Mouse (Mus musculus) testis, postnatal 10 days (tissue): ENCODE data around the gene Cds2.
"Not testable (repeated sequence)": the region's sequence is repeated elsewhere in the genome, so short reads cannot be mapped to it uniquely, and the experiment has no call there.

Experiments
- DNase-seq: peaks from one replicate; pipeline ENCODE4 v3.0.0; 2021; ENCODE audit warnings: low spot score

Cds2 gene

DNA sequence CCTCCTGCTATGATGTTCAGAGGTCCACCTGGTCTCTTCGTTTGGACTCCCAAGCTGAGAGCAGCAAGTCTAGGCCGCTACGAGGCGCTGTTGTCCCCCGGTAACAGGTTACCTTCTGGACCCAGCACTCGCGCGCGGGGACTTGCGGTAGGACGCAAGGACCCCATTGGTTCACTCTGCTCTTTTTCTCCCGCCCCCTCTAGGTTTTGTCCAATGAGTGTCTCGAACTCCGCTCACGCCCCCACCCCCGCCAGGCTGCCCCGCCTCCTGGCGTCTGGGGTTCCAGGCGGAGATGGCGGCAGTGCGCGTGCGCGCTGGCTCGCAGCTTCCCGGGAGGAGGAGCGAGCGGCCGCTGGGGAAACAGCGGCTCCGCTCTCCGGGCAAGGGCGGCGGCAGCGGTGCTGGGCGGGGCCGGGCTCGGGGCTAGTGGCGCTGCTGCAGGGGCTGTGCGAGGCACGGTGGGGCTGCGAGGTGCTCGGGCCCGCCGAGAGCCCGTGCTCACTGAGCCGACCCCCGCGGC lies at the start of gene Cds2:
Cds2 (plus strand) TSS at position 270 of the 520 bp plus-strand sequence.
- DNase-seq = peak; percentile 99

DNA sequence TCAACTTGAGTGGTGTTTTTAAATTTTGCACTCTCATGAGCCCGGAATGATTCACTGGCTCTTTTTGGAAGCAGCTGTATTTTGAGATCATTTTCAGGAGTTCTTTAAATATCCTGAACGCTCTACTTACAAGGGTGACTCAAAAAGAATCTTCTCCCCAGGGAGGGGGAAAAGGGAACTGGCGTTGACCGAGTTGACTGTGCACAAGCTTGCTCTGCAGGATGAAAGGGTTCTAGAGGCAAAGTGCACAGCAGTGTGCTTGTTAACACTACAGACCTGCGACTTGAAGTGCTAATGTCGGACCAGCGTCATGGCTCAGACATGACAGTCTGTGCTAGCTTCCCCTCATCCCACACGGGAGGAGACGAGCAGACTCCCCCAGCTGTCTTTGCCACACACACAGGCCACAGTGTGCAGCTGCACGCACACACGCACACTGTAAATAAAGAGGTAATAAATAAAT lies 41.3 kb upstream of the Cds2 start:
- DNase-seq = no peak

DNA sequence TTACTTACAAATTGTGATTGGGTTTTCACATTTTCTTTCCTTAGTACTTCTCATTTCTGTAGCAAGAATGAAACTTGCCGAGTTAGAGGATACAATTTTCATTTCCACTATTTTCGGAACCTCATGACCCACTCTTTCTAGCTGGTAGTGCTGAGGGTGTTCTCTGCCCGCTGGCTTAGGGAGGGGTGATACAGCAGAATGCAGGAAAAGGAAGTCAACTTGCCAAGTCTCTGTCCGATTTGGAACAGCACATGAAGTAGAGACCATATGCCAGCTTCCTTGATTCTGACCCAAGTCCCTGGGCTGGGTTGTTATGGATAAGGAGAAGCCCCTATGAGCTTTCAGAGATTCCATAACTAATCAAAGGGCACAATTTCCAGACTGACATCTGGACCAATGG lies 38.6 kb upstream of the Cds2 start:
- no peak for DNase-seq

DNA sequence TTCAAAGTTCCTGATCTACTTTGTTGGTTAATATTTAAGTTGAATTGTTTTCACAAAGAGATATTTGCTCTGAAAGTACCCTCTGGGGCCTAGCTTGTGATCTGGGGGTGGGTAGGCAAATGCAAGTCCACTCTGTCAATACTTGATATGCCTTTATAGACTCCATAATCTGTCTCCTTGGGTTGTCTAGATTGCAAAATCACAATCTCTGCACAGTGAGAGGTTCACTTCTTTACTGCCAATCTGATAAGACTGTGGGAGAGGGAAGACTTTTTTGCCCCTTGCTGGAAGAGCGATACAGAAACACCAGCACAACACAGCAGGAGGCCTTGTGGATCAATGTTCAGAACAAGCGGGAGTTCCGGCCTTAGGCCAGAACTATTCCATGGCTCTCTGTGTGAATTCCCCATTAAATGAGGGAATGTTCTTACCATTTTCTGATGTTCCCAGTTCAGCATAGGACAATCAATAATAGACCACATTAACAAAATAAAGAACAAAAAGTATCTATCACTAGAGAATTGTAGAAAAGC lies 30.5 kb upstream of the Cds2 start:
- DNase-seq = no peak

DNA sequence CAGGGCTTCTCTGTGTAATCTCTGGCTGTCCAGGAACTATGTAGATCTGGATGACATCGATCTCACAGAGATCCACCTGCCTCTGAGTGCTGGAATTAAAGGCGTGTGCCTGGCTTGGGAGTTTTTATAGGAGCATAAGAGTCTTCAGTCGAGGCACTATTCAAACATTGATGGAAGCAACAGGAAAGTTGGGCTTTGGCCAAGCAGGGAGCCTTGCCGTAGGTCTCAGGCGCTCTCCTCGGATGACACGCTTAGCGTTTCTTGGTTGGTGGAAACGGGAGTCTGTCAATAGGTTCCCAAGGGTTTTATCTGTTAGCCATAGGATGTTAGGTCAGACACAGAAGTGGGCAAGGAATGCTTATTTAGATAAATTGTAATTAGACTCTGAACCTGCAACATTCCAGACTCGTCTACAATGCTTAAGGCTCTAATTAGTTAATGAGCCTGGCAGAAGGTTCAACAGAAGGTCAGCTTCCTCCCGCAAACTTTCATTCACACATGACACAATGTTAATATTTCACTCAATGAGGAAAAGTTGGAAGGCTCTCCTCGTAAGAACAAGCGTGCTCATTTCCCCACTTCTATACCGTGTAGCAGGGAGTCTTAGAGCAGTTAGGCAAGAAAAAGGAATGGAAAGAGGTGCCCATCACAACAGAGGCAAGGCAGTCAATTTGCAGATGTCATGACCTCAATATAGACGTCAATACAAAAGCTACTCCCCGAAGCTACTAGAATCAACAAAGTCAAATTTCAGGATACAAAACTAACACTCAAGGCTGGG lies 28.8 kb upstream of the Cds2 start:
- no peak for DNase-seq

DNA sequence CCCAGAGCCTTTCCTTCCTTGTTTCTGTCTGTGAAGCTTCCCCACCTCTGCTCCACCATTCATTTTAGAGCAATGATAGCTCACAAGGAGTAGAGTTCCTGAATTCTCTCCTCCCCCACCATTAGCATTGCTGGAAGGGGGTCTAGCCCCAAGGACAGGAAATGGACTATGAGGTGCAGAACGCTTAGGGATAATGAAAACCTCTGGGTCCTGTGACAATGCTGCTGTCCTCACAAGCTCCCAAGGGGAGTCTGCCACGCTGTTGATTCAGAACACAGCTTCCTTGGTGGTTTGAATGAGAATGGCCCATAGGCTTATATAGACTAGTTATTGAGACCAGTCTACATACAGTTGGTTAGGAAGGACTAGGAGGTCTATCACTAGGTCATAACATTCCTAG lies 27.7 kb upstream of the Cds2 start:
- no peak for DNase-seq

DNA sequence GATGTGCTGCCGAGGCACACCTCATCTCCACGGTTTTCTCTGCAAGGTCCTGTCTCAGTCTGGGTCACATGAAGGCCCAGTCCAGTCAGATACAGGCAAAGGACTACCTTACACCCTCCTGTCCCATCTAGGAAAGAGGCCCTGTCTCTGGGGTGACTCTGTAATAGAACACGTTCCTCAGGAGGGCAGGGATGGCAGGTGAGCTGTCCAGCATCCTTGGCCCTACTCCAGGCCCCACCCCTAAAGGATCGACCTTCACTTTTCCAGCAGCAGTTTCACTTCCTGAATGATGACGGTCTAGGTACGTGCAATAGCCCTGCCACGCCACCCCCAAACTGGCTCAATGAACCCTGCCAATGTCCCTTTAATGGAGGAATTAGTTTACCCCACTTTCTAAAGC lies 27.0 kb upstream of the Cds2 start:
- DNase-seq = no peak

DNA sequence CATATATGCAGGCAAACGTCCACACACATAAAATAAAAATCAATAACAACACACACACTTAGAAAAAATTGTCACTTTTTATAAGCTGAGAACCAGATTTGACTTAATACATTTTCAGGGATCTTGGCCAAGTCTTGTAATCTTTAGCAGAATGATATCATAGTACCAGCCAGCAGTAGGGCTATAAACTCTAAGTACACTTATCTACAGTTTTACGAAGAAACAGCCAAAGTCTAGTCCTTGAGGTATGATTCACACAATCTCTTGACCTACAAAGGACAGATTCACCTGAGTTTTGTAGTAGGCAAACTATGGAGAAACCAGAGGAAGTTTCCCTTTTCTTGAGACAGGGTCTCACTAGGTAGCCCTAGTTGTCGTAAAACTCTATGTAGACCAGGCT lies 23.5 kb upstream of the Cds2 start:
- DNase-seq = not testable (repeated sequence)

DNA sequence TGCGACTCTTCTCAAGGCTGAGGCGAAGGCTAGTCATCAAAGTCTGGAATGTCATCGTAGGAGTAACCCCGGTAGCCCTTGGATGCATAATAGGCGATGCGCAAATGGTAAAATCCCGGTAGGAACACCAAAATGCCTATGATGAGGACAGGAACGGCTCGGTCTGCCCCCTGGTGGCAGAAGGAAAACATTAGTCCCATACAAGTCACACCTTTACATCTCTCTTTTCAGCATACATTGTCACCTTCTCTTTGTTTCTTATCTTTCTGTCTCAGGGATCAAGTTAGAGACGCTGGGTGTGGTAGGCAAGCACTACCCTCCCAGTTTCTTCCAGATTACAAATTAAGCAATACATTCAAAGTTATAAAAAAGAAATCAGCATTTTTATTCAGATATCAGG lies 22.5 kb upstream of the Cds2 start:
- DNase-seq = peak; percentile 84

DNA sequence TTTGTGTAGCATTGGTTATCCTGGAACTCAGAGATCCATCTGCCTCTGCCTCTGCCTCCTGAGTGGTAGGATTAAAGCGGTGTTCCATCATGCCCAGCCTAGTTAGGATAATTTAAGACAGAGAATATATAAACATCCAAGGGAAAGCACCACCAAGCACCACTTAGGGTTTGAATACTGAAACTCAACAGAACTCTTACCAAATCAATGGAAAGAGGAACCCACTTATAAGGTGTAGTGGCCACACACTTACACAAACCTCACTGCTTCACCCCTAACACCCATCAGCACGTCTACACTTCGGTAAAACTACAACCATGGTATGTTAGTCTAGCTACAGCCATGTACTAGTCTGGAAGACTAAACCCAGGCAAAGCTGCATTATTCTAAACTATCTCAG lies 19.6 kb upstream of the Cds2 start:
- no peak for DNase-seq

DNA sequence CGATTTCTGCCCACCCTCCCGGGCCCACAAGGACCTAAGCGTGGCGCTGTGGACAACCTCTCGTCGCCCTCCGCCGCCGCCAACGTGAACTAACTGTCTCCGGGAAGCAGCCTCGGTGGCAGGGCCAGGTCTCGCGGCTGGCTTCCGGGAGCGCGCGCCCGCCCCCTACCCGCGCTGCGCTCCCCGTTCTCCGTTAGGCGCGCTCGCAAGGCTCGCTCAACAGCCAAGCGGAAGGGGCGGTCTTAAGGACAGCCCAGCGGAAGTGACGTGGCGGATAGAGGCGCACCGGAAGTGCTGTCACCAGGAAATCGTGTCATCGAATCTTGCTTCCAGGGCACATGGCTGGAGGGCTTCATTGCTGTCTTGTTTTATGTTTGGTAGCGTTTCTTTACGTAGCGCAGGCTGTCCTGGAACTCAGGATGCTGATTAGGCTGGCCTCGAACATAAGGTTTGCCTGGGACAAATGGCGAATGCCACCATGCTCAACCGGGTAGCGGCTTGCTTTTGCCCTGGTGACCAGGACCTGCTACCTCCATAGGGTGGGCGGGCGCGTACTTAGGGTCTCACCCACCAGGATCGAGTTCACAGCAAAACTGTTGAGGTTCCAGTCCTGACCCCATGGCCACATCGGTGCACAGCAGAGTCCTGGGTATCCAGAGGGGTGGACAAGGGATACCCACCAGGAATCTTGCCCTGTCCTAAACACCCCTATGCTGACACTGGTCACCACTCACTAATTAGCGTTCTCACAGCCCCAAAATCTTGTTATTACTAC lies 15.2 kb upstream of the Cds2 start, which contains the start of gene Tmem230:
Tmem230 (minus strand) TSS at position 269 of the 775 bp plus-strand sequence.
- DNase-seq = peak; percentile 93

DNA sequence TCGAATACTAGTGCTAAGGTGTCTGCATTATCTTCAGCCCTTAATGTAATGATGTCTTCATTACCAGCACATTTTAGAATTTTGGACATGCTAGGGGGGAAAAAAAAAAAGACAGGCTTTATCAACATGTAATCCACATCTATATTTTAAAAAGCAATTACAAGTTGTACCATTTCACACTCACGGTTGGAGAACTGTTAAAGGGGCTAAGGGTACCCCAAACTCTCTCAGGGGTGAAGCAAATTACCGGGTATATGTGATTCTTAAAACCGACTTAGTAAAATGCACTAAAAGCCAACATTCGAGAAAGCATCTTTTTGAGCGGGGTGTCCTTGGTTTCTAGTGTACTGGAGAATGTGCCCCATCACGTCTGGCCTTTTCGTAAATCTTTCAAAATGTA lies 11.0 kb upstream of the Cds2 start:
- no peak for DNase-seq

DNA sequence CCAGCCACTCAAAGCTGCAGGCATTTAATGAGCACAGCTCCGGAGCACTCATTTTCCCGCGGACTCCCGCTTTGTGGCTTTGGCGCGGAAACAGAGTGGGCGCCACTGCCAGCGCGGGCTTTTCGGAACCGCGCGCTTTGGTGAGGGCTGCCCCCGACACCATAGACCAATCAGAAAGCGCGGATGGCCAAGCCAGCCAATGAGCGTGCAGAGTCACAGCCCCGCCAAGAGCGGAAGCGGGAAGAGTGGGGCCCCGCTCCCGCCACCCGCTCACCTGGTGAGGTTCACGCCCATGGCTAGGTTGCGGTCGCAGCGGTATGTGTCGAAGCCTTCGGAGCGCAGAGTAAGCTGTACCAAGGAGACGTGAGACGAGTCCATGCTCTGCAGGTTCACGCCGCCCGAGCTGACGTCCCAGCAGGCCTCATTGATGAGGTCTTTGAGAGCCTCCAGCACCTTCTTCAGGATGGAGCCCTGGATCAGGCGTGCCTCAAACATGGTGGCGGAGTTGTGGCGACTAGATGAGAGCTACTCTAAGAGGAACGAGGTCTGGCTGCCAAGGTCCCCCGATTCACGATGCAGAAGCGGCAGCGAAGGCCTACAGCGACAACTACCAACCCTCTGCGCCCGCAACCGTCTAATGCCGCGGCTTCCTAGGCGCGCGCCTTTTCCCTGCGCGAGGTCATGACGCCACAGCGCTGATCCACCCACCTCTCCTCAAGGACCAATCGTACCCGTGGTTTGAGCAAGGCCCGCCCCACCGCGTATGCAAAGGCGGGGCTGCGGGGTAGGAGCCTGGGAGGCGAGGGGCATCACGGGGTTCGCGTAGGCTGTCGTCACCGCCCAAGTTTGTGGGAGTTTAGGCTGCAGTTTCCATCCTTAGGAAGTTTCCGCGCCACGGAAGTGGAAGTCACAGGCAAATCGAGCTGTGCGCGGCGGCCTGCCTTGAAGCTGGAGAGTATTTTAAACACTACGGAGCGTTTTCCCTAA lies 10.1 kb upstream of the Cds2 start, which contains the start of gene Pcna:
Pcna (minus strand) TSS at position 773 of the 987 bp plus-strand sequence.
- DNase-seq = peak; percentile 96

DNA sequence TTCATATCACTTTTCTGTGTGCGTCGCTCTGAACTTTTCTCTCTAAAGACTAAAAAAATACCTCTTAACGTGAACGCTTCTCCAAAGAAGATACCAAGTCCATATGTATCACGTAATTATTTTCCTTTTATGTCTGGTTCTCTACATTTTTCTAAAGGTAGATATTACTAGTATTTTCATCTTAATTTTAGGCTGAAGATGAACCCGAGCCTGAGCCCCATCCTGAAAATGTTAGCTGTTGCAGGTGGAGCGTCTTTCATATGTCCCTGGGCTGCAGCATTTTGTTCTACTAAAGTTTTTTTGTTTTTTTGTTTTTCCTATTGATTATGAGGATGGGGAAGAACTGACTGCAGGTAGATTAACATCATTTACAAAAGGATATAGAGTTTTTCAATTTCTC lies 9.3 kb upstream of the Cds2 start:
- DNase-seq = no peak

DNA sequence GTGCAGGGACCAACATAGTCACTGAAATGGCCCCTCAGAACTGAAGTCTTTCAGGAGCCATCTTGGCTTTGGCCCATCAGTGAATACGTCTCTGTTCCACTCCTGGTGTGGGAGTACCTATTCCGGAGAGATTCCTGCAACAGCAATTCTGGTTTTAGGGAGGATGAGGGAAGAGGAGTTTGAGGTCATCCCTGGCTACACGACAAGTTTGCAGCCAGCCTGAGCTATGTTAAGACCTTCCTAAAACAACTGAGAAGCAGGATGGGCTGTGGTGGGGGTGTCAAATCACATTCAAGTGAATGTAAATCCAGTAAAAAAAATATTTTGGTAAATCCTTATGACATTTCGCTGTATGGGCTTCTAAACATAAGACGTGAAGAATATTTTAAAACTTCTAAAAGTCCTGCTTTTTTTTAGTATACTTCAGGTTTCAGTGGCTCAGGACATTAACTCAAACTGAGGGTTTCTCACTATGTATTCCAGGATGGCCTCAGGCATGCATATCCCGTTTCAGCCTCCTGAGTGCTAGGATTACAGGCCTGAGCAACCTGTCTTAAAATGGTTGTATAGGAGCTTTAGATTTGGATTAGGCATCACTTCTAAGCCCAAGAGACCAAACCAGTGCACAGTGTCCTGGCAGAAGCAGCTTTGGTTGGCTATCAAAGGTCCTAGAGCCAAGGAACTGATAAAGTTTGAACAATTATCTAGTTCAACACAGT lies 5.4 kb upstream of the Cds2 start:
- DNase-seq = no peak

DNA sequence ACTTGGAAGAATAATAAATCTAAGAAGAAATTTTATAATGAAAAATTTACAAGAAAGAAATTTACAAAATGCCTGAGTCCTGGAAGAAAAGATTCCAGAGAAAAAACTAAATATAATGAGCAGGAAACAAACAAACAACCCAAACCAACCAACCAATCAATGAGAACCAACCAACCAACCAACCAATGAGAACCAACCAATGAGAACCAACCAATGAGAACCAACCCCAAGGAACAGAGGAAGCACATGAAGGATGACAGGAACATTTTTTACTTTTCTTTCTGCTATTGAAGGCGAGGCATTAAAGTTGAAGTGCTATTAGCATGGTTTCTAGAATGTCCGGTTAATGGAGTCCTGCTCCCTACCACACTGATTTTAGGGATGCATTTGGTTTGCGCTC lies 2.3 kb upstream of the Cds2 start:
- no peak for DNase-seq

DNA sequence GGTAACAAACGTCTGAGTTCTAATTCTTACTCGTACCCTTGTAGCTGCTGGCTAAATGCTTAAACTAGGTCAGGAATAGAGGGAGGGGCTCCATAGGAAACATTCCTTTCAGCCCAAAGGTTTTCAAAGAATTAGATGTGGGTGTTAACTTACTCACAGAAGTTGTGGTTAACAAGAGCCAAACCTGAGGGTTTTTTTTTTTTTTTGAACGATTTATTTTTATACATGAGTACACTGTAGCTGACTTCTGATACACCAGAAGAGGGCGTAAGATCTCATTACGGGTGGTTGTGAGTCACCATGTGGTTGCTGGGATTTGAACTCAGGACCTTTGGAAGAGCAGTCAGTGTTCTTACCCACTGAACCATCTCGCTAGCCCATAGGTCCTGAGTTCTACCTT lies 773 bp upstream of the Cds2 start:
- DNase-seq = no peak

DNA sequence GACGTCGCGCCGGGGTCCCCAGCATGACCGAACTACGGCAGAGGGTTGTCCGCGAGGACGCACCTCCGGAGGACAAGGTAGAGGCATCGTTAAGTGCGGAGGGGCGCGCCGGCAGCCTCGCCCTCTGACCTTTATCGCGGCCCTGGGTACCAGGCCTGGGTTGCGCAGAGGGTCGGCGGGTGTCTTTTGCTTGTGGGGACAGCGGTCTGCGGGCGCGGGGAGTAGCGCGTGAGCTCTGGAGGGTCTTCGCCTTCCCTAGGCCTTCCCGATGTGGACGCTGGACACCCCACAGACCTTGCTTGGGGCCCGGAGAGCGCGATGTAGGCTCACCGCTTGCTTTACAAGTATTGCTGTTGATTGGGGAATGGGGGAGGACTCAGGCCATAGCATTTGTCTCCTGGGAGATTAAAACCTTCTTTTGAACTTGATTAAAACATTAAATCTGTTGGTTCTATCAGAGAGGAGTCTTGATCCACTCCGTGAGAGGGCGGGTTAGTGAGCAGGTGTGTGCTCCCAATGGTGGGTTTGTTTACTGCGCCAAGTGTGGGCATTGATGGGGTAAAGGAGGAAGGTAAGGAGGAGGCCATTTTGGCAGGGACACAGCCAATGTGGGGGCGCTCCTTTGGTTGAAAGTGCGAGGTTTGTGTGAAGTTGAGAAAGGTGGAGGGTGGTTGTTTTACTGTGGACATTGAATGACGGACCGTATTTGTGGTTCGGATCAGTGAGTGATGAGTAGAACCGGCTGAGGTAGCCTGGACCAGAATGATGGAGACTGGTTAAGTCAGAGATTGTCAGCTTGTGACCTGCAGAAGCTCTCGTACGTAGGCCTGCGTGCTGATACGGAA lies 695 bp downstream of the Cds2 start:
- no peak for DNase-seq

DNA sequence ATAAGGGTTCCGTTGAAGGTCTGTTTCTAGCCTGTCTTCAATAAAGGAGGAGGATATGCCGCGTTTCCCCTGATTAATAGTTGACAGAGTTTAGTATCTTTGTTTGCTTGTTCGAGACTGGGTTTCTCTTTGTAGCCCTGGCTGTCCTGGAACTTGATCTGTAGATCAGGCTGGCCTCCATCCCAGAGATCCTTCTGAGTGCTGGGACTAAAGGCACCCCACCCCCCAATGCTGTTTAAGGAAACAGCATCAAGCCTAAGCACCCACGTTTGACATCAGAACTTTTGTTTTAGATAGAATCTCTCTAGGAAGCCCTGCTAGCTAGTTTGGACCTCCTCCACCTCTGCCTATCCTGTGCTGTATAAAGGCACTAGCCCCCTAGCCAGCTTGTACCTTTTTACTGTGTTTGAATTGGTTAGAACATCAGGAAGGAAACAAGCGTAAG lies 1.3 kb downstream of the Cds2 start:
- DNase-seq = no peak

DNA sequence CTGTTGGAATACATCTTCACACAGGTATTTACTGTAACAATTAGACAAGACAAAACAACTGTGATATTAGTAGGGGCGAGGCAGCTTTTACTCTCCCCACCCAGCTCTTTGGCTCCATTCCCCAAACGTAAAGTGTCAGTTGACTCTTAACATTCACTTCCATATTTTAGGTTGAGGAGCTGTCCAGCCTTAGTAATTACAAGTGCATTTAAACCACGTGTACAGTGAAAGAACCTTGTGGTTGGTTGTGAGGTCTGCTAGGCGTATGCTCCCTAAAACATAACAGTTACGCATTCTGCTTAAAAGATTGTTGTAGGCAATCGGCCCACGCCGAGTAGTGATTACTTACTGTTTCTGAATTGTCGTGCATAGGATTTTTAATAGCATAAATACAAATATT lies 2.2 kb downstream of the Cds2 start:
- no peak for DNase-seq
